Mouse (Mus musculus) liver, embryonic 11.5 days (tissue): ENCODE measurements at regions not wholly inside any gene's neighbourhood (a gene's known extent, or its start where the extent isn't known, plus 50 kb on each side); places are given as distances from the start of the nearest gene placed in this dataset.
A peak's percentile ranks its signal among the peaks of the same experiment; 100 is the strongest.
"Not testable (repeated sequence)": the region's sequence is repeated elsewhere in the genome, so short reads cannot be mapped to it uniquely, and the experiment has no call there.

Experiments
- ATAC-seq: fragments of 200-750 bp; cut with Nextera tagmentation; replicated peaks from 2 replicates; pipeline ENCODE4 v1.8.0; 2017; ENCODE audit warnings: moderate number of reproducible peaks, mild to moderate bottlenecking, moderate TSS enrichment, moderate library complexity; ENCODE audit not compliant: low FRiP score
- DNase-seq: peaks from one replicate; pipeline ENCODE4 v3.0.0-alpha.2; 2017; ENCODE audit warnings: low spot score
- H3K27ac ChIP-seq: fragments of 300-500 bp; sonication (generic); 2 replicates; pipeline ENCODE4 v1.5.1; 2014; ENCODE audit warnings: mild to moderate bottlenecking, low read depth, low read length, control low read depth
- H3K27me3 ChIP-seq: fragments of 300-500 bp; sonication (generic); replicated peaks from 2 replicates; pipeline ENCODE4 v1.6.1; 2014; ENCODE audit warnings: low read length, mixed read lengths; ENCODE audit not compliant: control insufficient read depth, insufficient read depth
- H3K36me3 ChIP-seq: fragments of 300-500 bp; sonication (generic); 2 replicates; pipeline ENCODE4 v1.6.1; 2014; ENCODE audit warnings: mild to moderate bottlenecking, low read length, moderate library complexity, mixed read lengths; ENCODE audit not compliant: control insufficient read depth, insufficient read depth
- H3K4me1 ChIP-seq: fragments of 300-500 bp; sonication (generic); replicated peaks from 2 replicates; pipeline ENCODE4 v1.6.1; 2014; ENCODE audit warnings: low read length, mixed read lengths; ENCODE audit not compliant: control insufficient read depth, insufficient read depth
- H3K4me2 ChIP-seq: fragments of 300-500 bp; sonication (generic); 2 replicates; pipeline ENCODE4 v1.6.1; 2014; ENCODE audit warnings: mild to moderate bottlenecking, control low read depth, moderate library complexity
- H3K4me3 ChIP-seq: fragments of 300-500 bp; sonication (generic); 2 replicates; pipeline ENCODE4 v1.5.1; 2014; ENCODE audit warnings: low read depth, low read length, control low read depth
- H3K9ac ChIP-seq: fragments of 300-500 bp; sonication (generic); 2 replicates; pipeline ENCODE4 v1.6.1; 2014; ENCODE audit warnings: low read depth, low read length, control low read depth
- H3K9me3 ChIP-seq: fragments of 300-500 bp; sonication (generic); 2 replicates; pipeline ENCODE4 v1.6.1; 2016; ENCODE audit warnings: low read length, inconsistent platforms, mixed read lengths; ENCODE audit not compliant: control insufficient read depth
- WGBS: fragments of 180-500 bp; shearing (Covaris S2); extraction: QIAGEN DNeasy Blood & Tissue Kit; methylation state at CpG from one replicate; pipeline ENCODE4 v1.1.7; 2014; 5-methylcytosine and 5-hydroxymethylcytosine counted together

GRCm38 (mm10) chrX:50597626-50598025, 169.3 kb upstream of the Olfr1324 start:
- WGBS: 80% methylated on average over 3 of the region's 3 CpGs
- H3K27me3 ChIP-seq, H3K9me3 ChIP-seq, DNase-seq, H3K9ac ChIP-seq, H3K36me3 ChIP-seq, ATAC-seq, H3K4me1 ChIP-seq, H3K27ac ChIP-seq: not testable (repeated sequence)
- Histone ChIP-seq H3K4me3 (peak overlapping the region; percentile 25; the same call in 1 of the 2 replicates), H3K4me2 (peak overlapping the region; percentile 26; the same call in 1 of the 2 replicates)

GRCm38 (mm10) chrX:50597105-50597504, 168.8 kb upstream of the Olfr1324 start:
- H3K4me1 ChIP-seq: no peaks in the 10 kb centered on the region
- H3K9ac ChIP-seq: no peak overlapping the region
- DNase-seq (no peak), ATAC-seq (no peak)
- H3K4me2 ChIP-seq: peak overlapping the region; percentile 26
- H3K9me3 ChIP-seq: no peaks in the 10 kb centered on the region
- peaks cover 3% of the 10 kb centered on the region; the same call in 1 of the 2 replicates for H3K36me3 ChIP-seq
- H3K27me3 ChIP-seq: no peaks in the 10 kb centered on the region
- H3K27ac ChIP-seq: no peak overlapping the region
- H3K4me3 ChIP-seq: peak overlapping the region; percentile 25; the same call in 1 of the 2 replicates
- WGBS: 41% methylated on average over 6 of the region's 6 CpGs

GRCm38 (mm10) chrX:50594976-50595375, 166.7 kb upstream of the Olfr1324 start:
- H3K9ac ChIP-seq, H3K27ac ChIP-seq, ATAC-seq, H3K27me3 ChIP-seq, H3K4me2 ChIP-seq, H3K4me3 ChIP-seq, H3K4me1 ChIP-seq, H3K9me3 ChIP-seq, DNase-seq, H3K36me3 ChIP-seq: not testable (repeated sequence)
- WGBS: 82% methylated on average over 4 of the region's 4 CpGs

GRCm38 (mm10) chrX:50591477-50591876, 163.2 kb upstream of the Olfr1324 start:
- ATAC-seq (no peak), DNase-seq (no peak)
- Histone ChIP-seq H3K9ac (no peak overlapping the region), H3K4me3 (no peak overlapping the region), H3K4me2 (peak overlapping the region; percentile 27; the same call in 1 of the 2 replicates), H3K36me3 (no peaks in the 10 kb centered on the region; the same call in 1 of the 2 replicates), H3K27ac (no peak overlapping the region), H3K27me3 (no peaks in the 10 kb centered on the region), H3K4me1 (no peaks in the 10 kb centered on the region), H3K9me3 (no peaks in the 10 kb centered on the region)
- 85% methylated on average over 4 of the region's 4 CpGs for WGBS

- no peaks in the 10 kb centered on the region for H3K9me3 ChIP-seq
- H3K4me1 ChIP-seq: no peaks in the 10 kb centered on the region
- H3K4me2 ChIP-seq: peak overlapping the region; percentile 27; the same call in 1 of the 2 replicates
- no peak overlapping the region for H3K9ac ChIP-seq
- no peak for ATAC-seq
- no peaks in the 10 kb centered on the region for H3K27me3 ChIP-seq
- DNase-seq: no peak
- WGBS: 74% methylated on average over 8 of the region's 8 CpGs
- no peak overlapping the region for H3K4me3 ChIP-seq
- H3K27ac ChIP-seq: no peak overlapping the region
- H3K36me3 ChIP-seq: no peaks in the 10 kb centered on the region; the same call in 1 of the 2 replicates
Measured at GRCm38 (mm10) chrX:50590673-50591341, 162.5 kb upstream of the Olfr1324 start.

- H3K4me3 ChIP-seq: no peak overlapping the region
- no peaks in the 10 kb centered on the region for H3K9me3 ChIP-seq
- H3K27me3 ChIP-seq: no peaks in the 10 kb centered on the region
- no peaks in the 10 kb centered on the region for H3K4me1 ChIP-seq
- no peak for DNase-seq
- no peak for ATAC-seq
- H3K27ac ChIP-seq: no peak overlapping the region
- no peak overlapping the region for H3K9ac ChIP-seq
- WGBS: 61% methylated on average over 6 of the region's 6 CpGs
- H3K36me3 ChIP-seq: peaks cover 6% of the 10 kb centered on the region; the same call in 1 of the 2 replicates
- no peak overlapping the region for H3K4me2 ChIP-seq
Measured at GRCm38 (mm10) chrX:50588892-50589291, 160.6 kb upstream of the Olfr1324 start.

GRCm38 (mm10) chrX:50583741-50584580, 155.7 kb upstream of the Olfr1324 start:
- WGBS: 66% methylated on average over 12 of the region's 12 CpGs
- Histone ChIP-seq H3K36me3 (peaks cover 6% of the 10 kb centered on the region; the same call in 1 of the 2 replicates), H3K27ac (no peak overlapping the region), H3K27me3 (no peaks in the 10 kb centered on the region), H3K4me2 (peak overlapping the region; percentile 29; the same call in 1 of the 2 replicates), H3K4me3 (no peak overlapping the region), H3K4me1 (no peaks in the 10 kb centered on the region), H3K9ac (no peak overlapping the region), H3K9me3 (no peaks in the 10 kb centered on the region)
- DNase-seq (no peak), ATAC-seq (no peak)

GRCm38 (mm10) chrX:50580200-50580599, 151.9 kb upstream of the Olfr1324 start:
- H3K27me3 ChIP-seq: no peaks in the 10 kb centered on the region
- no peak for DNase-seq
- H3K9ac ChIP-seq: no peak overlapping the region
- H3K4me1 ChIP-seq: no peaks in the 10 kb centered on the region
- no peak overlapping the region for H3K4me3 ChIP-seq
- no peak overlapping the region; the same call in 1 of the 2 replicates for H3K4me2 ChIP-seq
- 58% methylated on average over 7 of the region's 7 CpGs for WGBS
- peaks cover 6% of the 10 kb centered on the region; the same call in 1 of the 2 replicates for H3K36me3 ChIP-seq
- ATAC-seq: no peak
- no peaks in the 10 kb centered on the region for H3K9me3 ChIP-seq
- no peak overlapping the region for H3K27ac ChIP-seq
